Mouse (Mus musculus): ENCODE measurements around the gene Atp1b2. TPM values are rescaled to one million over a fixed set of nuclear protein-coding genes. Genes with fewer than 3 reads are reported as not detected.

The Atp1b2 gene
- total and polyA plus RNA-seq, 3 experiments: 13.4 to 136 TPM; not detected in 1

DNA sequence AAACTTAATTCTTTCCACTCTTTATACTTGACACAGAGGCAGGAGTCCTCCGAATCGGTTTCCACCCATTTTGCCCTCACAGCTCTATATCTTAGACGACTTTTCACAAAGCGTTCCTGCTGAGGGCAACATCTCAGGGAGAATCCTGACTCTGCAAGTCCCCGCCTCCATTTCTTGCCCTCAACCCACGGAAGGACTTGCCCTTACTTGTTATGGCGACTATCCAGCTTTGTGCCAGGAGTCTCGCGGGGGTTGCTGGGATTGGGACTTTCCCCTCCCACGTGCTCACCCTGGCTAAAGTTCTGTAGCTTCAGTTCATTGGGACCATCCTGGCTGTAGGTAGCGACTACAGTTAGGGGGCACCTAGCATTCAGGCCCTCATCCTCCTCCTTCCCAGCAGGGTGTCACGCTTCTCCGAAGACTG, 25.6 kb downstream of the Atp1b2 start, which contains the start of the genes Wrap53 and Trp53:
Gene Wrap53 (minus strand): TSS at position 165 of the 424 bp plus-strand sequence.
Gene Trp53 (plus strand): TSS at position 269 of the 424 bp plus-strand sequence.
- no peaks in the 10 kb centered on the region for H3K9me3 ChIP-seq (replicated peaks; ENCODE audit: insufficient read depth, low read length)
- peak within 1 kb of the TSS; percentile 94 for H3K9ac ChIP-seq (ENCODE audit: control insufficient read depth, low read depth, low read length, poor library complexity, severe bottlenecking)
- peaks cover 72% of the 10 kb centered on the region for H3K79me2 ChIP-seq (ENCODE audit: control insufficient read depth, insufficient read depth, low read length, poor library complexity)
- H3K4me3 ChIP-seq (ENCODE audit: control insufficient read depth in 1 of 2, insufficient read depth in 1 of 2, low read depth in 2 of 2, low read length in 2 of 2): peak within 1 kb of the TSS; percentile 82 to 91
- H3K36me3 ChIP-seq (ENCODE audit: control insufficient read depth in 1 of 2, insufficient read depth in 2 of 2, low read length in 2 of 2): peaks cover 0 to 33% of the 10 kb centered on the region in 2 experiments; a peak in 2 of 4 replicates
- peak; percentile 99 for DNase-seq (ENCODE audit: low read depth, low spot score)
- H3K27me3 ChIP-seq (ENCODE audit: control insufficient read depth in 1 of 2, insufficient read depth in 2 of 2, low read length in 2 of 2): no peaks in the 10 kb centered on the region
- H3K27ac ChIP-seq (ENCODE audit: control insufficient read depth, low read depth, low read length): peak within 1 kb of the TSS; percentile 96
- peaks cover 2 to 40% of the 10 kb centered on the region in 2 experiments for H3K4me1 ChIP-seq (ENCODE audit: control insufficient read depth in 1 of 2, insufficient read depth in 2 of 2, low read length in 2 of 2)
- TF ChIP-seq POLR2AphosphoS5 (IDR thresholded peaks at IDR 0.05; ENCODE audit: borderline replicate concordance, low read depth, low read length) (no peak), MXI1 (IDR thresholded peaks at IDR 0.05; ENCODE audit: low read depth, low read length) (peak; percentile 99), ZKSCAN1 (IDR thresholded peaks at IDR 0.05; ENCODE audit: low read depth, low read length) (no peak), SIN3A (IDR thresholded peaks at IDR 0.05; ENCODE audit: low read length) (peak; percentile 94), NELFE (IDR thresholded peaks at IDR 0.05; ENCODE audit: low read depth, low read length) (peak; percentile 96), RAD21 (IDR thresholded peaks at IDR 0.05; ENCODE audit: low read depth, low read length) (no peak), NRF1 (IDR thresholded peaks at IDR 0.05; ENCODE audit: insufficient read depth, low read depth, low read length, poor library complexity, severe bottlenecking) (no peak), USF2 (IDR thresholded peaks at IDR 0.05; ENCODE audit: borderline replicate concordance in 1 of 2, insufficient read depth in 1 of 2, low read depth in 1 of 2, low read length in 2 of 2) (no peak), POLR2AphosphoS2 (IDR thresholded peaks at IDR 0.05; ENCODE audit: low read length) (peak; percentile 81), MYC (IDR thresholded peaks at IDR 0.05; ENCODE audit: low read depth, low read length) (peak; percentile 100), MEF2A (IDR thresholded peaks at IDR 0.05; ENCODE audit: extremely low read depth, insufficient replicate concordance, low read depth, low read length, poor library complexity, severe bottlenecking) (no peak), SMC3 (IDR thresholded peaks at IDR 0.05; ENCODE audit: low read depth, low read length) (no peak), TAL1 (IDR thresholded peaks at IDR 0.05; ENCODE audit: low read length) (no peak), GABPA (IDR thresholded peaks at IDR 0.05; ENCODE audit: low read depth, low read length) (no peak), MAFK (IDR thresholded peaks at IDR 0.05; ENCODE audit: borderline replicate concordance, low read depth, low read length) (no peak; the same call in 1 of the 2 replicates), TBP (IDR thresholded peaks at IDR 0.05; ENCODE audit: low read depth, low read length) (peak; percentile 92), USF1 (IDR thresholded peaks at IDR 0.05; ENCODE audit: low read depth, low read length) (peak; percentile 93), CTCF (IDR thresholded peaks at IDR 0.05 in 2 of 3, conservative IDR thresholded peaks at IDR 0.05 in 1 of 3; ENCODE audit: control insufficient read depth in 1 of 3, insufficient read depth in 1 of 3, low read depth in 2 of 3, low read length in 3 of 3, poor library complexity in 1 of 3, severe bottlenecking in 1 of 3) (peak in 1 of 3 experiments; percentile 34; a peak in 2 of 6 replicates), ELF1 (IDR thresholded peaks at IDR 0.05; ENCODE audit: low read depth, low read length) (peak; percentile 82), MAZ (IDR thresholded peaks at IDR 0.05; ENCODE audit: low read depth, low read length) (peak; percentile 89), GATA1 (IDR thresholded peaks at IDR 0.05; ENCODE audit: low read depth, low read length) (no peak), TCF12 (IDR thresholded peaks at IDR 0.05; ENCODE audit: low read depth, low read length) (peak; percentile 78), MYB (IDR thresholded peaks at IDR 0.05; ENCODE audit: low read depth, low read length) (no peak), MAX (IDR thresholded peaks at IDR 0.05; ENCODE audit: low read length) (peak; percentile 99), POLR2A (IDR thresholded peaks at IDR 0.05; ENCODE audit: control insufficient read depth in 1 of 2, insufficient read depth in 1 of 2, low read depth in 1 of 2, low read length in 2 of 2, poor library complexity in 1 of 2) (peak; percentile 86 to 93), RCOR1 (IDR thresholded peaks at IDR 0.05; ENCODE audit: low read depth, low read length) (no peak), ZC3H11A (IDR thresholded peaks at IDR 0.05; ENCODE audit: low read depth, low read length) (no peak), ZNF384 (IDR thresholded peaks at IDR 0.05; ENCODE audit: low read depth, low read length) (no peak), KAT2A (conservative IDR thresholded peaks at IDR 0.05; ENCODE audit: low read depth, low read length) (peak; percentile 93), ETS1 (IDR thresholded peaks at IDR 0.05; ENCODE audit: low read depth, low read length) (peak; percentile 41; the same call in 1 of the 2 replicates), E2F4 (IDR thresholded peaks at IDR 0.05; ENCODE audit: borderline replicate concordance, low read depth, low read length) (peak; percentile 69; the same call in 1 of the 2 replicates), ZMIZ1 (IDR thresholded peaks at IDR 0.05; ENCODE audit: low read depth, low read length) (peak; percentile 91), BHLHE40 (IDR thresholded peaks at IDR 0.05; ENCODE audit: borderline replicate concordance, low read depth, low read length) (peak; percentile 53; the same call in 1 of the 2 replicates), HCFC1 (IDR thresholded peaks at IDR 0.05; ENCODE audit: low read depth, low read length) (peak; percentile 94), EP300 (IDR thresholded peaks at IDR 0.05; ENCODE audit: low read depth in 1 of 2, low read length in 2 of 2) (0 out of 4 replicates have a peak, but pooled peaks of 1 of the 2 experiments have one; percentile 24), JUND (IDR thresholded peaks at IDR 0.05; ENCODE audit: low read depth, low read length) (no peak), UBTF (IDR thresholded peaks at IDR 0.05; ENCODE audit: borderline replicate concordance, insufficient read depth, low read depth, low read length) (no peak)
